Mouse (Mus musculus): ENCODE data around the gene Gigyf2.
"Not testable (repeated sequence)": the region's sequence is repeated elsewhere in the genome, so short reads cannot be mapped to it uniquely, and the experiment has no call there.

The Gigyf2 gene

GRCm38 (mm10) chr1:87456425-87456824 is 129.6 kb downstream of the Gigyf2 start:
- DNase-seq: no peak

GRCm38 (mm10) chr1:87458045-87458444 is 131.2 kb downstream of the Gigyf2 start:
- DNase-seq: no peak

GRCm38 (mm10) chr1:87459856-87460255 is 133.1 kb downstream of the Gigyf2 start:
- not testable (repeated sequence) for DNase-seq

GRCm38 (mm10) chr1:87467469-87467868 is 140.7 kb downstream of the Gigyf2 start:
- no peak for DNase-seq

- DNase-seq: no peak
Measured at GRCm38 (mm10) chr1:87468321-87468720, 141.5 kb downstream of the Gigyf2 start.

- not testable (repeated sequence) for DNase-seq
Measured at GRCm38 (mm10) chr1:87469971-87470370, 143.2 kb downstream of the Gigyf2 start, which contains the start of gene Snorc. Gene Snorc, plus strand, starts transcription at chr1:87470271.

- no peak for DNase-seq
Measured at GRCm38 (mm10) chr1:87471914-87472313, 145.1 kb downstream of the Gigyf2 start.

GRCm38 (mm10) chr1:87472576-87472975 is 145.8 kb downstream of the Gigyf2 start:
- DNase-seq: peak; percentile 78

- DNase-seq: no peak
Measured at GRCm38 (mm10) chr1:87475076-87475895, 148.5 kb downstream of the Gigyf2 start.

- DNase-seq: no peak
Measured at GRCm38 (mm10) chr1:87482546-87482945, 155.7 kb downstream of the Gigyf2 start.

- DNase-seq: no peak
Measured at GRCm38 (mm10) chr1:87486386-87486785, 159.6 kb downstream of the Gigyf2 start.

GRCm38 (mm10) chr1:87492285-87492684 is 165.5 kb downstream of the Gigyf2 start:
- DNase-seq: no peak

GRCm38 (mm10) chr1:87493542-87493941 is 166.7 kb downstream of the Gigyf2 start:
- no peak for DNase-seq

Measured in kidney, adult 11 months (tissue).